Mouse (Mus musculus) ES-Bruce4 (cell line): ENCODE measurements around the gene Bach1. TPM values are rescaled to one million over a fixed set of nuclear protein-coding genes. Genes with fewer than 3 reads are reported as not detected.

ENCODE experiments used
- H3K27ac ChIP-seq: 2 replicates; pipeline ENCODE4 v1.5.1; 2012; ENCODE audit warnings: low read length, inconsistent platforms; ENCODE audit not compliant: insufficient read depth
- H3K27me3 ChIP-seq: 2 replicates; pipeline ENCODE4 v1.6.1; 2012; ENCODE audit warnings: mild to moderate bottlenecking, low read length, inconsistent platforms; ENCODE audit not compliant: control insufficient read depth, poor library complexity, insufficient read depth, severe bottlenecking
- H3K36me3 ChIP-seq: 2 replicates; pipeline ENCODE4 v1.6.1; 2012; ENCODE audit warnings: inconsistent platforms, mild to moderate bottlenecking, low read length, moderate library complexity; ENCODE audit not compliant: control insufficient read depth, poor library complexity, insufficient read depth, severe bottlenecking
- H3K4me1 ChIP-seq: one replicate; pipeline ENCODE4 v1.8.1; 2011; ENCODE audit warnings: low read length; ENCODE audit not compliant: control insufficient read depth, insufficient read depth
- H3K4me3 ChIP-seq: 2 replicates; pipeline ENCODE4 v1.5.1; 2011; ENCODE audit warnings: low read depth, mild to moderate bottlenecking, low read length
- H3K9ac ChIP-seq: 2 replicates; pipeline ENCODE4 v1.6.1; 2012; ENCODE audit warnings: low read depth, mild to moderate bottlenecking, inconsistent platforms; ENCODE audit not compliant: poor library complexity, severe bottlenecking
- H3K9me3 ChIP-seq: replicated peaks from 2 replicates; pipeline ENCODE4 v1.6.1; 2012; ENCODE audit warnings: mild to moderate bottlenecking, low read length, inconsistent platforms; ENCODE audit not compliant: control insufficient read depth, poor library complexity, insufficient read depth, severe bottlenecking
- CTCF ChIP-seq: IDR thresholded peaks from one replicate; pipeline ENCODE4 v1.8.1; 2011; ENCODE audit warnings: low read depth, low read length
- EP300 ChIP-seq: IDR thresholded peaks from 2 replicates; pipeline ENCODE4 v1.6.1; 2011; ENCODE audit warnings: low read depth, low read length; ENCODE audit not compliant: insufficient read depth
- POLR2A ChIP-seq: IDR thresholded peaks from one replicate; pipeline ENCODE4 v1.8.1; 2011; ENCODE audit warnings: low read length; ENCODE audit not compliant: insufficient read depth
- polyA plus RNA-seq: library from polyadenylated mRNA; stranded (reverse); fragments of >200 nt; gene quantifications from 2 replicates; pipeline ENCODE4 v1.2.4, GENCODE M21; 2011; ENCODE audit warnings: low read depth; ENCODE audit not compliant: missing spikeins, insufficient read depth, insufficient read length

Bach1 gene
- polyA plus RNA-seq, 1 experiment: 27.4 TPM

- H3K36me3 ChIP-seq: no peaks in the 10 kb centered on the region
- H3K4me3 ChIP-seq: no peak overlapping the region
- H3K4me1 ChIP-seq: peaks cover 1% of the 10 kb centered on the region
- no peak overlapping the region for H3K27ac ChIP-seq
- TF ChIP-seq CTCF (no peak), POLR2A (no peak), EP300 (no peak)
- H3K27me3 ChIP-seq: no peaks in the 10 kb centered on the region
- H3K9me3 ChIP-seq: no peaks in the 10 kb centered on the region
- no peak overlapping the region for H3K9ac ChIP-seq
These were observed 4.1 kb downstream of the Bach1 start for GRCm38 (mm10) chr16:87702881-87703280.

GRCm38 (mm10) chr16:87704225-87704624, 5.5 kb downstream of the Bach1 start:
- Histone ChIP-seq H3K27ac (no peak overlapping the region), H3K36me3 (no peaks in the 10 kb centered on the region), H3K4me1 (peaks cover 1% of the 10 kb centered on the region), H3K9me3 (no peaks in the 10 kb centered on the region), H3K27me3 (no peaks in the 10 kb centered on the region), H3K9ac (no peak overlapping the region), H3K4me3 (no peak overlapping the region)
- TF ChIP-seq CTCF: no peak

- H3K4me3 ChIP-seq: no peak overlapping the region
- no peaks in the 10 kb centered on the region for H3K9me3 ChIP-seq
- H3K27me3 ChIP-seq: no peaks in the 10 kb centered on the region
- no peaks in the 10 kb centered on the region for H3K36me3 ChIP-seq
- TF ChIP-seq EP300 (no peak), POLR2A (no peak), CTCF (no peak)
- H3K9ac ChIP-seq: no peak overlapping the region
- H3K27ac ChIP-seq: no peak overlapping the region
- H3K4me1 ChIP-seq: peaks cover 1% of the 10 kb centered on the region
These were observed 7.3 kb downstream of the Bach1 start for GRCm38 (mm10) chr16:87705892-87706589.

- Histone ChIP-seq H3K9me3 (no peaks in the 10 kb centered on the region), H3K9ac (no peak overlapping the region), H3K27me3 (no peaks in the 10 kb centered on the region), H3K4me1 (peaks cover 3% of the 10 kb centered on the region), H3K27ac (no peak overlapping the region), H3K4me3 (no peak overlapping the region), H3K36me3 (no peaks in the 10 kb centered on the region)
- TF ChIP-seq POLR2A (no peak), CTCF (no peak)
These were observed 8.6 kb downstream of the Bach1 start for GRCm38 (mm10) chr16:87707335-87707734.

GRCm38 (mm10) chr16:87708570-87708969, 9.8 kb downstream of the Bach1 start:
- TF ChIP-seq POLR2A (no peak), EP300 (no peak), CTCF (no peak)
- no peaks in the 10 kb centered on the region for H3K36me3 ChIP-seq
- no peak overlapping the region for H3K9ac ChIP-seq
- no peaks in the 10 kb centered on the region for H3K9me3 ChIP-seq
- H3K27ac ChIP-seq: no peak overlapping the region
- H3K4me3 ChIP-seq: no peak overlapping the region
- H3K4me1 ChIP-seq: peaks cover 2% of the 10 kb centered on the region
- no peaks in the 10 kb centered on the region for H3K27me3 ChIP-seq

- Histone ChIP-seq H3K4me3 (no peak overlapping the region), H3K4me1 (peaks cover 2% of the 10 kb centered on the region)
These were observed 10.4 kb downstream of the Bach1 start for GRCm38 (mm10) chr16:87709144-87709543.

More at GRCm38 (mm10) chr16:87709144-87709543, 10.4 kb downstream of the Bach1 start:
- Histone ChIP-seq H3K9me3 (no peaks in the 10 kb centered on the region), H3K36me3 (no peaks in the 10 kb centered on the region), H3K27me3 (no peaks in the 10 kb centered on the region), H3K9ac (no peak overlapping the region), H3K27ac (no peak overlapping the region)
- TF ChIP-seq POLR2A (no peak), CTCF (no peak), EP300 (no peak)
